Mouse (Mus musculus) gastrocnemius, postnatal 4 days (tissue): ENCODE results near the gene Ccdc42. TPM values are rescaled to one million over a fixed set of nuclear protein-coding genes. Genes with fewer than 3 reads are reported as not detected.

Experiments used
- DNase-seq, 2 experiments: peaks; one replicate each; pipeline ENCODE4 v3.0.0; 2021 to 2022; ENCODE audit warnings: low spot score in 2 of 2, mixed read lengths in 2 of 2
- total RNA-seq, 2 experiments: library from RNA; stranded (reverse); gene quantifications; 2 replicates each; pipeline ENCODE4 v1.2.3; 2021

The Ccdc42 gene
- total RNA-seq, 2 experiments from 2014 or later = not detected

GRCm38 (mm10) chr11:68583906-68584480 lies 2.8 kb upstream of the Ccdc42 start:
- DNase-seq = no peak

GRCm38 (mm10) chr11:68585890-68586289 lies 931 bp upstream of the Ccdc42 start:
- DNase-seq = no peak

- DNase-seq = peak; percentile 61 to 84
Measured at GRCm38 (mm10) chr11:68589055-68589809, 2.4 kb downstream of the Ccdc42 start.

- no peak for DNase-seq
Measured at GRCm38 (mm10) chr11:68591708-68592107, 4.9 kb downstream of the Ccdc42 start.

GRCm38 (mm10) chr11:68593247-68593646 lies 6.4 kb downstream of the Ccdc42 start:
- no peak for DNase-seq

GRCm38 (mm10) chr11:68597912-68598311 lies 11.1 kb downstream of the Ccdc42 start:
- no peak for DNase-seq

GRCm38 (mm10) chr11:68600551-68601021 lies 13.8 kb downstream of the Ccdc42 start:
- DNase-seq = peak in 1 of 2 experiments; percentile 11

- peak in 1 of 2 experiments; percentile 32 for DNase-seq
Measured at GRCm38 (mm10) chr11:68601486-68601991, 14.7 kb downstream of the Ccdc42 start.

- DNase-seq = peak in 1 of 2 experiments; percentile 38
Measured at GRCm38 (mm10) chr11:68602200-68602931, 15.5 kb downstream of the Ccdc42 start.

- no peak for DNase-seq
Measured at GRCm38 (mm10) chr11:68607046-68607445, 20.2 kb downstream of the Ccdc42 start.

GRCm38 (mm10) chr11:68609910-68610566 lies 23.2 kb downstream of the Ccdc42 start:
- DNase-seq = no peak

- DNase-seq = no peak
Measured at GRCm38 (mm10) chr11:68610567-68610947, 23.7 kb downstream of the Ccdc42 start.

GRCm38 (mm10) chr11:68613071-68613711 lies 26.4 kb downstream of the Ccdc42 start:
- peak in 1 of 2 experiments; percentile 28 for DNase-seq

GRCm38 (mm10) chr11:68622751-68623150 lies 35.9 kb downstream of the Ccdc42 start:
- peak in 1 of 2 experiments; percentile 41 for DNase-seq

GRCm38 (mm10) chr11:68623225-68623870 lies 36.5 kb downstream of the Ccdc42 start:
- DNase-seq = peak in 1 of 2 experiments; percentile 51

- DNase-seq = no peak
Measured at GRCm38 (mm10) chr11:68623871-68624258, 37.0 kb downstream of the Ccdc42 start.

GRCm38 (mm10) chr11:68631611-68632316 lies 44.9 kb downstream of the Ccdc42 start:
- no peak for DNase-seq

GRCm38 (mm10) chr11:68637861-68638615 lies 51.2 kb downstream of the Ccdc42 start:
- DNase-seq = no peak

GRCm38 (mm10) chr11:68641361-68641760 lies 54.5 kb downstream of the Ccdc42 start:
- DNase-seq = no peak
